Mouse (Mus musculus) gastrocnemius, postnatal 4 days (tissue): ENCODE measurements around the gene Nfkb1. TPM values are rescaled to one million over a fixed set of nuclear protein-coding genes. Genes with fewer than 3 reads are reported as not detected.

Experiments used
- DNase-seq, 2 experiments: peaks; one replicate each; pipeline ENCODE4 v3.0.0; 2021 to 2022; ENCODE audit warnings: low spot score in 2 of 2, mixed read lengths in 2 of 2
- total RNA-seq, 2 experiments: library from RNA; stranded (reverse); gene quantifications; 2 replicates each; pipeline ENCODE4 v1.2.3; 2021

Gene Nfkb1
- total RNA-seq, 2 experiments from 2014 or later, result 36.1 to 37.0 TPM

DNA sequence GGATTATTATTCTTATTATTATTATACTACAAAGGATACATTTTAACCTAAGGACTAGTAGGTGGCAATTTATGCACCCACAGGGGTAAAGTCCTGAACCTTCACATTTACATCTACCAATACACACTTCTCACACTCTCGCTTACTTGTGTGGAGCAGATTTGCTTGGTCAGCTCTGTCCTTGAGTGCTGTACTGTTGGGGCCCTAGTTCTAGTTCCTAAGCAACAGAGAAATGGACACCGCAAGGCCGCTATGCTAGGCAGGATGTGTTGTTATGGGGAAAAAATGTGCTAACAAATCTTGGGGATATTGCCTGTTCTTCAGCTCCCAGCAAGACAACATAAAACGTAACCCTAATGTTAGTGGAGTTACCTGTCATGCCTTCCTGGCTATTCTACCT is 99.3 kb downstream of the Nfkb1 start:
- DNase-seq, result no peak

GRCm38 (mm10) chr3:135591376-135591775 is 100.0 kb downstream of the Nfkb1 start:
- DNase-seq, result no peak

DNA sequence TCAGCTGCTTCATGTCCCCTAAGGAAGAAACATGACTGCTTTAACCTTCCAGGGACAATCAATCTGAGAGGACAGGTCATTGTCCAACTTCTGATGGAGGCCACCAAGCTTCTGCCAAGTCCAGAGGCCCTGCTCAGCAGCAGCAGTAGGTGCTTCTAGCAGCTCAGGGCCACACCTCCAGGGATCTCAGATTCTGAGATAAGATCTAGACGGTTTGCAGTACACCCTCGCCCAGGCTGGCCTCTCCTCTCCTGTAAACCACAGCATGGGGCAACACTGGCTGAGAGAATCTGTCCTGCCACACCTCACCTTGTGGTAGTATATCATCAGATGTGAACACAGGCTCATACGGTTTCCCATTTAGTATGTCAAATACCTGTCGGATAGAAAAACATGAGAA is 100.9 kb downstream of the Nfkb1 start:
- no peak for DNase-seq

GRCm38 (mm10) chr3:135586471-135586880 is 104.9 kb downstream of the Nfkb1 start:
- DNase-seq, result no peak

DNA sequence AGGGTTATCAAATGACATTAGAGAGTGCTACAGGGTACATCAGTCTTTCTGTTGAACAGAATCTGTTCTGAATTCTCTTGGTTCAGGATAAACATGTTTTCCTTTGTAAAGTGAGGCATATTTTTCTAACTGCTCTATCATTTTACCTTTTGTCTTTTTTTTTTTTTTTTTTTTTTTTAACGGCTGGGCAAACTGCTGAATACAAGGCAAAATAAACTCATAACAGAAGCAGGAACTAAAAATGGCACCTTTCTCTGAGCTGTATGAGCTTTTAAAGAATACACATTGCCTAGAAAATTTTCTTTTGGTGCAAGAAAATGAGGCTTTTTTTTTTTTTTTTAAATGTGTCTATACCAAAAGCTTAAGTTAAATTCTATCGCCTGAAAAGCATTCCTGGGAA is 105.3 kb downstream of the Nfkb1 start:
- no peak for DNase-seq

GRCm38 (mm10) chr3:135585482-135585881 is 105.9 kb downstream of the Nfkb1 start:
- DNase-seq, result no peak

DNA sequence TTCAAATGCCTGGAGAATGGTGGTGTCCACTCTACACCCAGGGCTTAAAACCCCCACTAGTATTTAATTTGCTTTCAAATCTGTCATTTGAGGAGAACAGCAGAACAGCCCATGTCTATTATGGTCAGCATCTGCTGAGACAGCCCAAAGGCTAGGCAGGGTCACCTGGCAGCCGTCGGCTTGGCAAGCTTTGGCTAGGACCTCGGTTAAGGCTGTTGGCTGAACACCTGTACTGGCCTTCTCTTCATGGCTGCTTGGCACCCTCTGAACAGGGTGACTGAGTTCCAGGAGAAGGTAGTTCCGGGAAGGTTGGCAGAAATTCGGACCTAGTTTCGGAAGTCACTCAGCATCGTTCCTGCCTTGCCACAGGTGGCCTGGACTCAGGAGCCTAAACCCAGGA is 109.1 kb downstream of the Nfkb1 start:
- DNase-seq, result no peak

DNA sequence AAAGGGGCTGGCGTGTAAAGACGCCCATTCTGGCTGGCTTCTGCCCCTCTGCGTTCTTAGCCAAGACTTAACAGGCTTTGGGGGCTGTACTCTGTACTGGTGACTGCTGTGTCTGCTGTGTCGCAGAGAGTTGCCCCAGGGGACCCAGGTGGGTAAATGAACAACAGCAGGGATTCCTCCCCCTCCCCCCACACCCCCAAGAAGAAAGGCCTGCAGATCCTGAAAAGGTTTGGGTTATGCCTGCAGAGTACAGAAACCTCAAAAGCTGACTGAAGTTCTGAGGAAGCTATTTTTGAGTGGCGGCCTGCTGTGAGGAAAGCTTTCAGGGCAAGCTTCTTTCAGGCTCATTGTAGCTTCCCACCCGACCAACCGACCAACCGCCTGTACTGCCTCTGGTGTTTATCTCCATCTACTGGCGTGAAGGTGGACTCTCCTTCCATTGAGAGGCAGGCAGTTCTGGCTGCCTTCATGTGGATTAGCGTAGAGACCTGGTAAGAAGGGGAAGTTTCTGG is 109.7 kb downstream of the Nfkb1 start:
- DNase-seq, result no peak

DNA sequence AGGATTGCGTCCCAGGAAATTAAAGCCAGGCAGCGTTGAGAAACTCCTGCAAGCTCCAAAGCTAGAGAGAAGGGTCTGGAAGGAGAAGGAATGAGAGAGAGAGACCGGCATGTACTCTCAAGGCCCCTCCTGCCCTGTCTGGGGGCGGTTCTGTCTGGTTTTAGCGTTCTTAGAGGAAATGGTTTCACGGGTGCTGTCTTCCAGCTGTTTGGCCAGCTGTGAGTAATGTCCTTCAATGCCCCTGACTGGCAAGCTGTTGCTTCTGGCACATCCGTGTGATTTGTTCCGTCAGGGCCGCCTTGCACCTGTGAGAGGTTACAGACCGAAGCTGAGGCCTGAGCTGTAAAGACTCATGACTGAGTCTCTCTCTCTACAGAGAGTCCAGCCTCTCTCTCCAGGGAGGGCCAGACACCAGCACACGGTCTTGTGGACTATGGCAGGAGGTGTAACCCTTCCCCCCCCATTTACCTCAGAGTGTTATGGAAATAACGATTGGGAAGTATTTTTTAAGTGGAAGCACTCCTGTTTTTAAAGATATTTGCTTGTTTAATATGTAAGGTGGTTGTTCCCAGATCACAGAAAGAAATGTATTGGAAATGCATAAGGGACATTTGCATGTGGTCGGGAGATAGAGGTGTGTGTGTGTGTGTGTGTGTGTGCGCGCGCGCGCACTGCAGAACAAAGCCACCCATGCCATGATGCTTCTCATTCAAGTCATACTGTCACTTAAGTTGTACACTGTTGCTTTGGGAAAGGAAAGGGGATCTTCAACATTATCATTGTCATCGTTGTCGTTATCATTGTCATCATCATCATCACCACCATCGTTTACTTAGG is 110.7 kb downstream of the Nfkb1 start:
- DNase-seq, result peak in 1 of 2 experiments; percentile 41

DNA sequence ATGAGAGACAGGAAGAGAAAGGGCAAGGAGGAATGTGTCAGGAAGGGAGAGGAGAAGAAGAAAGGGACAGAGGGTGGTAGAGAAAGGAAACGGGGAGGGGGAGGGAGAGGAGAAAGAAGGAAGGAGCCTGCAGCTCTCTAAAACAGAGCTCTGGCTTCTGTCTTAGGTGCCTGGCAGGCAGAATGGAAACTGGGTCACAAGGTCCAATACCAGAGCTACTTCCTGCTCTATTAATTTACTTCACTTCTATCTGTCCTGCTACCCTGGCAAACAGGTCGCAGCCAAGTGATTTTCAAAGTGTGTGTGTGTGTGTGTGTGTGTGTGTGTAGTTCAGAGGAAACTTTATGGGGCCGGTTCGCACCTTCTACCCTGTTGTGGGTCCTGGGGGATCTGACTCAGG is 112.2 kb downstream of the Nfkb1 start:
- no peak for DNase-seq

DNA sequence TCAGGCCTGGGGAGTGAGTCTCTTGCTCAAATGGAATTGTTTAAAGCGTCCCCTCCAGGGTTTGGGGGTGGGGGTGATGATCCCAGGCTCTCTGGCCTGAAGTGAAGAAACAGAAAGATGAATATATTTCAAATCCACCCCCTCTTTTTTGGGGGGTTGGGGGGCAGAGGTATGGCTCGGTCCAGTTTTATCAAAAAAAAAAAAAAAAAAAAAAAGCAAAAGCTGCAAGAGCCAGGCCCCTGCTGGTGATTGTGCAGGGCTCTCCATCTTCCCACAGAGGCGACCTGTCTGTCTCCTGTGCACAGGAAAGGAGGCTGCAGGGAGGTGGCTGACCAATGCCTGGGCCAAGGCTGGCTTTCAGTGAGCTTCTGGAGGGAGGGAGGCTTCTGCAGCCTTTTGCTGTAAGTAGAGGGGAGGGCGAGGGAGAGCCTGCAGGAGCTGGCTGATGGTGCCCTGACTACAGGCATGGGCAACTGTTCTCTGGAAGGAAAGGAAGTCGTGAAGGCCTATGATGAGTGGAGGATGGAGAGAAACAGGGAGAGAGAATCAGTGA is 112.7 kb downstream of the Nfkb1 start:
- no peak for DNase-seq

GRCm38 (mm10) chr3:135575126-135575525 is 116.2 kb downstream of the Nfkb1 start:
- DNase-seq, result no peak

DNA sequence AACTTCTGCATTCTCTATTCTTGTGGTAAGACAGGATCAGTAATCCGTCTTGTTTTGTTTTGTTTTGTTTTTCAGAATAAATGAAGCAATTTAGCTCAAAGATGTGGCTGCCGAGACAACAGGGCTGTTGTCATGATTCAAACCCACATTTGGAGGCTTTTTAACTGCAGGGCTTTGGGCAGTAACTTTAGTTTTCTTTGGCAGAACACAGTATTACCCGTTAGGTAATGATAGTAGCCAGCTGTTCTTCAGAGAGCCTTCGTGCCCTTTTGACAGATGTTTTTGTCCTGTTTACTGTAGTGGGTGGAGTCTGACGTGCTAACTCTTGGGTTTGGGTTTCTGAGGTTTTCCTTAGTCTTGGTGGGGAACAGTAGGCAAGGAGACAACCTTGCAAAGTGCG is 118.3 kb downstream of the Nfkb1 start:
- no peak for DNase-seq

GRCm38 (mm10) chr3:135571540-135571939 is 119.8 kb downstream of the Nfkb1 start:
- no peak for DNase-seq

DNA sequence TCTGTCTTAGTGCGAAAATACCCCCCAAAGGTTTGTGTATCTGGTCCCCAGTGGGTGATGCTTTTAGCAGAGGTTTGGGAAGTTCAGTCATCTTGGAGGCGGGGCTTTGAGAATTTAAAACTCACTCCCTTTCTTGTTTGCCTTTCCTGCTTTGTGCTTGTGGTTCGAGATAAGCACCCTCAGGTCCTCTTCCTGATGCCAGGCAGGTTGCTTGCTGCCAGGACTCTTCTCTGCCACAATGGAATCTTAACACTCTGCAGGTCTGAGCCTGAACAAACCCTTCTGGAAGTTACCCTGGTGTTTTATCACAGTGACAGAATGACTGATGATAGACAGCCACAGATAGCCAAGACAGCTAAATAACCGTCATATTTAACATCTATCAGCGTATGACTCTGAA is 122.7 kb downstream of the Nfkb1 start:
- no peak for DNase-seq

DNA sequence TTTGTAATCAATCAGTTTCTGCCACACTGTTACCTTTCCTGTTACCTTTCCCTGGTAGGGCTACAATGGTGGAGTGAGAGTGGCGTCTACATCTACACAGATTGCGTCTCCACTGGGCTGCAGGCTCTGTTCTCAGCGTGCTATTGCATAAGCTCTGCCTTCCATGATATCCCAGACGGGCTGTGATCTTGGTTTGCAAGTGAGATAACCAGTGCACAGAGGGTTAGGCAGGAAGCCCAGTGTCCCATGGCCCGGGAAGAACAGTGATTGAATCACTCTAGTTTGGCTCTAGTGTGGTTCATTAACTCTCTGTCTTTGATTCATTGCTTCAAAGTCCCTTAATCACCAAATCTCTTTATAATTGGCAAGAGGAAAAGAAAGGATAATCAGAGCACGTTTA is 123.5 kb downstream of the Nfkb1 start:
- DNase-seq, result no peak

- DNase-seq, result no peak
Measured at GRCm38 (mm10) chr3:135565306-135565705, 126.0 kb downstream of the Nfkb1 start.

- DNase-seq, result no peak
Measured at GRCm38 (mm10) chr3:135564706-135565105, 126.6 kb downstream of the Nfkb1 start.

- DNase-seq, result no peak
Measured at GRCm38 (mm10) chr3:135563163-135563689, 128.1 kb downstream of the Nfkb1 start.

GRCm38 (mm10) chr3:135562036-135562435 is 129.3 kb downstream of the Nfkb1 start:
- no peak for DNase-seq

- no peak for DNase-seq
Measured at GRCm38 (mm10) chr3:135556851-135557662, 134.3 kb downstream of the Nfkb1 start.
